In genomic region chr16:37647936-37648335, GRCm38 (mm10) we compare ENCODE assay signal across 17 mouse cellular contexts.
"Had no signal": no experiment of that assay in that cellular context is flagged by ENCODE, and none has a peak within 500 bp of the region (broad histone marks: within the 10 kb centered on the region; RNA-seq: fewer than 3 reads in every experiment).

No protein-coding gene starts in this region.

- H3K9me3 ChIP-seq: midbrain, embryonic 10.5 days; neural tube, embryonic 13.5 days; neural tube, embryonic 15.5 days; stomach, embryonic 15.5 days had no signal

- DNase-seq: lung, adult 18-20 months; lung, embryonic 14.5 days; lung, postnatal 10 days; lung, postnatal 4 days; midbrain, embryonic 14.5 days; right cerebral cortex, postnatal 14 days; thymus, adult 2 months; thymus, postnatal 25 days; thymus, postnatal 4 days had no signal

- H3K4me2 ChIP-seq: lung, embryonic 14.5 days; midbrain, embryonic 12.5 days; neural tube, embryonic 13.5 days; neural tube, embryonic 15.5 days; stomach, embryonic 15.5 days had no signal

- H3K27me3 ChIP-seq: midbrain, embryonic 12.5 days; neural tube, embryonic 13.5 days; neural tube, embryonic 15.5 days; stomach, embryonic 15.5 days had no signal

- H3K9ac ChIP-seq: lung, embryonic 14.5 days; midbrain, embryonic 12.5 days; neural tube, embryonic 13.5 days; neural tube, embryonic 15.5 days; stomach, embryonic 15.5 days had no signal

- H3K4me3 ChIP-seq: midbrain, embryonic 10.5 days; midbrain, embryonic 12.5 days; myocyte; neural tube, embryonic 13.5 days; neural tube, embryonic 15.5 days; stomach, embryonic 15.5 days had no signal

- H3K27ac ChIP-seq: midbrain, embryonic 10.5 days; midbrain, embryonic 12.5 days; neural tube, embryonic 13.5 days; neural tube, embryonic 15.5 days; stomach, embryonic 15.5 days; stomach, postnatal 0 days had no signal

- ATAC-seq: midbrain, embryonic 16.5 days had no signal
